Mouse (Mus musculus): ENCODE measurements around the gene Olfr568. TPM values are rescaled to one million over a fixed set of nuclear protein-coding genes. Genes with fewer than 3 reads are reported as not detected.

Gene Olfr568
- not detected for polyA plus RNA-seq (2014; fragmentation: Illumina TruSeq; extraction: RNeasy Lipid Tissue Mini Kit (QIAGEN cat#74804); ENCODE audit: insufficient read depth, low read depth, low replicate concordance)

GRCm38 (mm10) chr7:102876822-102877221 is at the start of gene Olfr568:
Gene Olfr568 (plus strand): TSS chr7:102877122.

DNA sequence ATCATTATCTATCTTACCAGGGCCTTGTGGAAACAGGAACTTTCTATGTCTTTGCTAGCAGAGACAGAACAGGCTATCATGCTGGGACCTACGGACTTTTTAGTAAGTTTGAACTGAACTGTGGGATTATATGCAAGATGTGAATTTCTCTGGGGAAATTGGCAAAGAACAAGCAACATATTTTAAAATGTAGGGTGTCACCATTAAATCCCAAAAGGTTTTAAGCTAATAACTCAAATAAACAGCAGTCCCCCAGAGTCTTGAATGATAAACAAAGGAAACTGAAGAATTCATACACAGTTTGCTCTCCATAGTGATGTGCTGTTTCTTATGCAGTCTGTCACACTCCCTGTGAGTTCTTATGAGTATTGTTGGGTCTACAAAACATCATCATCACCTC is 18.3 kb upstream of the Olfr568 start, which contains the start of gene Olfr566:
TSS of gene Olfr566 (minus strand) at position 101 of the 400 bp plus-strand sequence.

GRCm38 (mm10) chr7:102890782-102891181 is 13.9 kb downstream of the Olfr568 start, which contains the start of gene Olfr569:
Gene Olfr569 (minus strand): TSS chr7:102890882.

DNA sequence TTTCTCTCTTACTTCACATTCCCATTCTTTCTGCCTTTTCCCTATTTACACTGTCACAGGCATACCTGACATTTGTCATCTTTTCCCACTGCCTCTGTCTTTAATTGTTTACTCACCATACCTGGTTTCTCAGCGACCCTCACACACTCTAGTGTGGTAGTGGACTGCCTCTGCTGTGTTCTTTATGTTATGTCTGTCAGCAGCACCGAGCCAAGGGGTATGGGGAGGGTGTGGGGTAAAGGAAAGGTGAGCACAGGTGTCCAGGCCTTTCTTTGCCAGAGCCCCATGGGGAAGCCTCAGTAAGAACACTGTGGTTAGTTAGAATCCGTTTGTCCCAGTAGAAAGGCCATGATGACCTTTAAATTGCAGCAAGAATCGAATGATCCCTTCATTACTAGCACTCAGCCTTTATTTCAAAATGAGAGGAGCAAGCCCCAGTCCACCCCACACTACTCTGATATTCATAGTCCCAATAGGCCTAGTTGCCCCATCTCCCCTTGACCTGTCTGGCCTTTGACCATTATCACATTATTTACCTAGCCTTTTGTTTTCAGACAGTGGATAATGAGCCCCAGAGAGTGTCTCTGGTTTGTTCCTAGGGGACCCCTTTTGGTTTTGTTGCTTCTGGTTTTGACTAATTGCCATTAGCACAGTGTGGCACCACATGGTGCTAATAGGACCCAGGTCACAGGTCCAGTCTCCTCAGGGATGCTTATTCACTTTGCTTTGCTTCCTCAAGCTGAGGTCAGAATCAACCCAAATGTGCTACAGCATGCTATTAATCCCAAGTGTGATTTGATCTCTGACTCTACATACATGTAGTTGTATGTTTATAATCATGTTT is 40.3 kb downstream of the Olfr568 start, which contains the start of gene Olfr571:
TSS of gene Olfr571 (minus strand) at position 505 of the 844 bp plus-strand sequence.

GRCm38 (mm10) chr7:102924109-102924508 is 47.2 kb downstream of the Olfr568 start, which contains the start of gene Olfr572:
Gene Olfr572 (plus strand): TSS chr7:102924409.

Other genes starting within 250 kb of the Olfr568 start
- gene Olfr554, start 238.7 kb upstream of the Olfr568 start, polyA plus RNA-seq (2014; fragmentation: Illumina TruSeq; extraction: RNeasy Lipid Tissue Mini Kit (QIAGEN cat#74804); ENCODE audit: insufficient read depth, low read depth, low replicate concordance), result not detected
- not detected for gene Olfr555, start 218.3 kb upstream of the Olfr568 start, polyA plus RNA-seq (2014; fragmentation: Illumina TruSeq; extraction: RNeasy Lipid Tissue Mini Kit (QIAGEN cat#74804); ENCODE audit: insufficient read depth, low read depth, low replicate concordance)
- gene Olfr556, start 212.2 kb upstream of the Olfr568 start, polyA plus RNA-seq (2014; fragmentation: Illumina TruSeq; extraction: RNeasy Lipid Tissue Mini Kit (QIAGEN cat#74804); ENCODE audit: insufficient read depth, low read depth, low replicate concordance), result not detected
- 7.2 TPM for gene Trim68, start 189.8 kb upstream of the Olfr568 start, polyA plus RNA-seq (2014; fragmentation: Illumina TruSeq; extraction: RNeasy Lipid Tissue Mini Kit (QIAGEN cat#74804); ENCODE audit: insufficient read depth, low read depth, low replicate concordance)
- gene Olfr557, start 181.2 kb upstream of the Olfr568 start, polyA plus RNA-seq (2014; fragmentation: Illumina TruSeq; extraction: RNeasy Lipid Tissue Mini Kit (QIAGEN cat#74804); ENCODE audit: insufficient read depth, low read depth, low replicate concordance), result not detected
- gene Olfr558, start 174.9 kb upstream of the Olfr568 start, polyA plus RNA-seq (2014; fragmentation: Illumina TruSeq; extraction: RNeasy Lipid Tissue Mini Kit (QIAGEN cat#74804); ENCODE audit: insufficient read depth, low read depth, low replicate concordance), result 0.21 TPM
- gene Olfr33, start 158.1 kb upstream of the Olfr568 start, polyA plus RNA-seq (2014; fragmentation: Illumina TruSeq; extraction: RNeasy Lipid Tissue Mini Kit (QIAGEN cat#74804); ENCODE audit: insufficient read depth, low read depth, low replicate concordance), result not detected
- not detected for gene Olfr559, start 149.6 kb upstream of the Olfr568 start, polyA plus RNA-seq (2014; fragmentation: Illumina TruSeq; extraction: RNeasy Lipid Tissue Mini Kit (QIAGEN cat#74804); ENCODE audit: insufficient read depth, low read depth, low replicate concordance)
- gene Olfr560, start 117.8 kb upstream of the Olfr568 start, polyA plus RNA-seq (2014; fragmentation: Illumina TruSeq; extraction: RNeasy Lipid Tissue Mini Kit (QIAGEN cat#74804); ENCODE audit: insufficient read depth, low read depth, low replicate concordance), result not detected
- not detected for gene Olfr78, start 117.7 kb upstream of the Olfr568 start, polyA plus RNA-seq (2014; fragmentation: Illumina TruSeq; extraction: RNeasy Lipid Tissue Mini Kit (QIAGEN cat#74804); ENCODE audit: insufficient read depth, low read depth, low replicate concordance)
- gene Olfr561, start 105.9 kb upstream of the Olfr568 start, polyA plus RNA-seq (2014; fragmentation: Illumina TruSeq; extraction: RNeasy Lipid Tissue Mini Kit (QIAGEN cat#74804); ENCODE audit: insufficient read depth, low read depth, low replicate concordance), result not detected
- not detected for gene Olfr564, start 73.6 kb upstream of the Olfr568 start, polyA plus RNA-seq (2014; fragmentation: Illumina TruSeq; extraction: RNeasy Lipid Tissue Mini Kit (QIAGEN cat#74804); ENCODE audit: insufficient read depth, low read depth, low replicate concordance)
- gene Olfr566, start 18.4 kb upstream of the Olfr568 start, polyA plus RNA-seq (2014; fragmentation: Illumina TruSeq; extraction: RNeasy Lipid Tissue Mini Kit (QIAGEN cat#74804); ENCODE audit: insufficient read depth, low read depth, low replicate concordance), result not detected
- gene Olfr569, start 13.8 kb downstream of the Olfr568 start, polyA plus RNA-seq (2014; fragmentation: Illumina TruSeq; extraction: RNeasy Lipid Tissue Mini Kit (QIAGEN cat#74804); ENCODE audit: insufficient read depth, low read depth, low replicate concordance), result not detected
- not detected for gene Olfr570, start 17.5 kb downstream of the Olfr568 start, polyA plus RNA-seq (2014; fragmentation: Illumina TruSeq; extraction: RNeasy Lipid Tissue Mini Kit (QIAGEN cat#74804); ENCODE audit: insufficient read depth, low read depth, low replicate concordance)
- not detected for gene Olfr571, start 40.4 kb downstream of the Olfr568 start, polyA plus RNA-seq (2014; fragmentation: Illumina TruSeq; extraction: RNeasy Lipid Tissue Mini Kit (QIAGEN cat#74804); ENCODE audit: insufficient read depth, low read depth, low replicate concordance)
- gene Olfr572, start 47.3 kb downstream of the Olfr568 start, polyA plus RNA-seq (2014; fragmentation: Illumina TruSeq; extraction: RNeasy Lipid Tissue Mini Kit (QIAGEN cat#74804); ENCODE audit: insufficient read depth, low read depth, low replicate concordance), result not detected
- gene Olfr573-ps1, start 65.5 kb downstream of the Olfr568 start, polyA plus RNA-seq (2014; fragmentation: Illumina TruSeq; extraction: RNeasy Lipid Tissue Mini Kit (QIAGEN cat#74804); ENCODE audit: insufficient read depth, low read depth, low replicate concordance), result not detected
- gene Olfr574, start 71.3 kb downstream of the Olfr568 start, polyA plus RNA-seq (2014; fragmentation: Illumina TruSeq; extraction: RNeasy Lipid Tissue Mini Kit (QIAGEN cat#74804); ENCODE audit: insufficient read depth, low read depth, low replicate concordance), result not detected
- not detected for gene Olfr575, start 81.7 kb downstream of the Olfr568 start, polyA plus RNA-seq (2014; fragmentation: Illumina TruSeq; extraction: RNeasy Lipid Tissue Mini Kit (QIAGEN cat#74804); ENCODE audit: insufficient read depth, low read depth, low replicate concordance)
- gene Olfr576, start 85.5 kb downstream of the Olfr568 start, polyA plus RNA-seq (2014; fragmentation: Illumina TruSeq; extraction: RNeasy Lipid Tissue Mini Kit (QIAGEN cat#74804); ENCODE audit: insufficient read depth, low read depth, low replicate concordance), result not detected
- not detected for gene Olfr577, start 98.8 kb downstream of the Olfr568 start, polyA plus RNA-seq (2014; fragmentation: Illumina TruSeq; extraction: RNeasy Lipid Tissue Mini Kit (QIAGEN cat#74804); ENCODE audit: insufficient read depth, low read depth, low replicate concordance)
- gene Olfr578, start 112.2 kb downstream of the Olfr568 start, polyA plus RNA-seq (2014; fragmentation: Illumina TruSeq; extraction: RNeasy Lipid Tissue Mini Kit (QIAGEN cat#74804); ENCODE audit: insufficient read depth, low read depth, low replicate concordance), result not detected
- not detected for gene Olfr582, start 160.9 kb downstream of the Olfr568 start, polyA plus RNA-seq (2014; fragmentation: Illumina TruSeq; extraction: RNeasy Lipid Tissue Mini Kit (QIAGEN cat#74804); ENCODE audit: insufficient read depth, low read depth, low replicate concordance)
- not detected for gene Olfr583, start 174.2 kb downstream of the Olfr568 start, polyA plus RNA-seq (2014; fragmentation: Illumina TruSeq; extraction: RNeasy Lipid Tissue Mini Kit (QIAGEN cat#74804); ENCODE audit: insufficient read depth, low read depth, low replicate concordance)
- gene Olfr584, start 204.8 kb downstream of the Olfr568 start, polyA plus RNA-seq (2014; fragmentation: Illumina TruSeq; extraction: RNeasy Lipid Tissue Mini Kit (QIAGEN cat#74804); ENCODE audit: insufficient read depth, low read depth, low replicate concordance), result not detected
- gene Olfr585, start 220.6 kb downstream of the Olfr568 start, polyA plus RNA-seq (2014; fragmentation: Illumina TruSeq; extraction: RNeasy Lipid Tissue Mini Kit (QIAGEN cat#74804); ENCODE audit: insufficient read depth, low read depth, low replicate concordance), result not detected
- gene Olfr586, start 248.5 kb downstream of the Olfr568 start, polyA plus RNA-seq (2014; fragmentation: Illumina TruSeq; extraction: RNeasy Lipid Tissue Mini Kit (QIAGEN cat#74804); ENCODE audit: insufficient read depth, low read depth, low replicate concordance), result not detected